Mouse (Mus musculus) retina, postnatal 1 day (tissue): ENCODE measurements around the gene Ackr2.

Experiments used
- DNase-seq: peaks from one replicate; pipeline ENCODE4 v3.0.0-alpha.2; 2012

The Ackr2 gene

DNA sequence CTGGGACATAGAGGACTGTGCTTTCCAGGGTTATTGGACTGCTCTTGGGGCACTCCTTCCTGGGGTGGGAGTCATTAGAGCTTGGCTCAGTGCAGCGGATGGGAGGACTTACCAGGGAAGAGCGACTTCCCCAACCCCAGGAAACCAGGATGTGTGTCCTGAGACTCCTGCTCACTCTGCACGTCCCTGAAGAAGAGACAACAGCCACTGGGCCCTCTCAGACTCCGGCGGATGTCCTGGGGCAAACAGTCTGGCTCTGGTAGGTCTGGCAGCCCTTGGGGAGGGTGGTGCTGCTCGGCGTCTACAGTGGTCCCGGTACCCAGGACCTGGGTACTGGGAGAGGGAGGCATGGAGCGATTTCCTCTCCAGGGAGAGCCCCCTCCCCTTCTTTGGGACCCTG is at the start of gene Ackr2:
Gene Ackr2, plus strand, starts transcription at position 111 of the 400 bp plus-strand sequence.
- no peak for DNase-seq

DNA sequence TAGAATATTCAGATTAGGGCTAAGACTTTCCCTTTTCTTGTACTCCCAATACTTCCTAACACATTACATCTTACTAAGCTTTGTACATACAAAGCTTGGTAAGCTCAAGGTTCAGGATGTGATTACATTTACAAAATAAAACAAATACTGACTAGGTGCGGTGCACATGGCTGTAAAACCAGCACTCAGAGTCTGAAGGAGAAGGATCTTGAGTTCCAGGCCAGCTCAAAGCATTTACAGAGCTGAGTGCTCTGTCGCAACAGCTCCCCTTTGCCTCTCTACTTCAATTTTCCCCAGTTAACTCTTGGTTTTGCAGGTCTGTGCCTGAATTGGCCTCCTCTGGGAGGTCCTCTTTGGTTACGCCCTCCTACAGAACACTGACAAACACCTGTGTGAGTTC is 43.9 kb upstream of the Ackr2 start:
- no peak for DNase-seq

DNA sequence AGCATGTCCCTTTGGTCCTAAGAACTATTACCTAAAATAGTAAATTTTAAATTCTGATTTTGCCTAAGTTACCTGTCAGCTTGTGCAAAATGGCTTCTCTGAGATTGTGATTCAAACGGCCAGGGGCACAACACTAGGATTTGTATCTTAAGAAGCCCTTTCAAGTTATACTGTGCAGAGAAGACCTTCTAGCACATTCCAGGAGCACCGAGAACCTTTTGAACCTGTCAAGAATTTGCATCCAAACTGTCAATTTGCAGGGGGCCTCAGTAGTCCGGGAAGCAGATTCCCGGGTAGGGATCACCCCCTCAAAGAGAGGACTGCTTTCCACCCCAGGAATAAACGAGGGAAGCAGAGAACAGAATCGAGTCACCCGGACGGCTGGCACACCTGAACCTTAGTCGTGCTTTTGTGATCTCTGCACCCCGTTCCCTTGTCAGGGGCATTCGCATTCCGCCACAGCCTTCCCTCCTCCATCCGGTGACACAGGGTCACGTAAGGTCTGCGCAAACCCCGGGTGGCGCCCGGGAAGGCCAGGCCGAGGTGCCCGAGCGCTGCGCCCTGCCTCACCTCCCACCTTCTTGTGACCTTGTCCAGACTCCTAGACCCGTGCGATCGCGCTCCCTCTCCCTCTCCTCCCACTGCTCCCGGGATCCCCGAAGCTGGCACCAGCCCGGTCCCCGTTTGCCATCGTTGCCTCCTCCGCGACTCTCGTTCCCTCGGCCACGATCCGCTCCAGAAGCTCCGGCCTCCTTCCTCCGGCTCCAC is 41.3 kb upstream of the Ackr2 start:
- no peak for DNase-seq

DNA sequence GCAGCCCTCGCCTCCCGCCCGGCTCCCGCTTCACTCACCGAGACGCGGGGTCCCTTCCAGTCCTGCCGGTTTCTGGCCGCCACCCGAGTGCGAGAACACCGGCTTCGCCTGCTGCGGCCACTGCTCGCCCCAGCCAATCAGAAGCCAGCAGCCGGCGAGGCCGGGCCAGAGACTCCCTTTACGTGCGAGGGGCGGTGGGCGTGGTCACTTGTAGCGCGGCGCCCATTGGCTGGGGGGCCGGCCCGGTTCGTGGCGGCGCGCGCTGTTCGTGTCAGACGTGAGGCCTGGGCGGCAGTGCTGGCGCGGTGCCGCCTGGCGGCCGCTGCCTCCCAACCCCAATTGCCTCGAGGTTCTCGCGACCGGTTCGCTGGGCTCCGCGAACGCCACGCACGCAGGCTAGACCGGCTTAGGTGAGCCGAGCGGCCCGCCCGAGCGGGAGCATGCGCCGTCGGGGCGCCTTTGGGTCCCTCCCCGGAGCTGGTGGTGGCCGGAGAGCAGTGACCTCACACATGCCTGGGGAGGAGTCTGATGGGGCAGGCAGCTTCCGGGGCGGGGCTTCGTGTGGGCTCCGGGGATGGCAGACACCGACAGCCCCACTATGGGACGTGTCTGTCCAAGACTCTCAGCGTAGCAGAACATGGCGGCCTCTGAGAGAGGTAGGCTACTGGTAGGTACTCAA is 40.5 kb upstream of the Ackr2 start:
- DNase-seq = peak; percentile 98

- no peak for DNase-seq
These were observed 40.0 kb upstream of the Ackr2 start, which contains the start of gene Higd1a for GRCm38 (mm10) chr9:121858153-121858488. Gene Higd1a (minus strand): TSS chr9:121858362.

DNA sequence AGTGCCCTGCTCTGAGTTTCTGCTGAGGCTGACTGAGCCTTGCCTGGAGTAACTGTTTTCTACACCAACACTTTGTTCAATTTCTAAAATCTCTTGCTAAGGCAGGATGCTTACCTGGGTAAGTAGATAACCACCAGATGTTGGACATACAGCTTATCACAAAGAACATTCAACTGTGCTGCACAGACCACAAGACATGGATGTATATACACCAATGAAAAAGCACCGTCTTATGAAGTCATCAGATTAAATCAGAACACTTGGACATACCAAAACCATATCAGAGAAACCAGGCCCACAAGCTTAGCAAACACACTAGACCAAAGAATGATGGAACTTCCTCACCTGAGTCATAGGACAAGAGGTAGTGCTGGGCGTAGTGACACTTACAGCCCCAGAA is 38.8 kb upstream of the Ackr2 start:
- DNase-seq = no peak

DNA sequence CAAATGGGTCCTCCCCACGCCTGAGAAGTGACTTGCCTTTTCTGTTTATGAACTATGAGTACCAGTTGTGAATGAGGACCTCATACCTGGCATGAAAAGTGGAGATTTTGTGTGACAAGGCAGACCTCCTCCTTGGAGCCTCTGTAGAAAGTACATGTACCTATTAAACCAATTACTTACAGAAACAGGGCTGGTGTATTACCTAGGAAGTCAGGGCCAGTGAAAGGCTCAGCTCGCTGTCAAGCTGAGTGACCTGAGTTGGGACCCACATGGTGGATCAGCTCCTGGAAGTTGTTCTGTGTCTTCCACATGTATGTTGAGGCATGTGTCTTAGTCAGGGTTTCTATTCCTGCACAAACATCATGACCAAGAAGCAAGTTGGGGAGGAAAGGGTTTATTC is 37.2 kb upstream of the Ackr2 start:
- DNase-seq = no peak

DNA sequence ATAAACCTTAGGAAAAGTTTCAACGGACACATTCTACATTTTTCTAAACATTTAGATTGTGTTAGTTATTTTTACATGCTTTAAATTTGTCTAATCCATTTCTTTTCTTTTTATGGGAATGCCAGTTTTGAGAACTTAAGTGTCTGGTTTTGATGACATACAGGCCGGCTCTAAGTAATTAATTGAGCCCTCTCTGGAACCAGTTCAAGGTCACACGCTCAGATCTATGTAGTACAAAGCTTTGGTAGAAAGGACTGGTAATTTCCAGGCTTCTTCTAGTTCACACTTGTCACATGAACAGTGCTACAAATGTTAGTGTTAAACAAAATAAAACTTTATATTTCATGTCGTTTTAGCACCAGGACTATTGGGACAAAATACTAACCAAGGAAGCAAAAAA is 33.3 kb upstream of the Ackr2 start:
- no peak for DNase-seq

DNA sequence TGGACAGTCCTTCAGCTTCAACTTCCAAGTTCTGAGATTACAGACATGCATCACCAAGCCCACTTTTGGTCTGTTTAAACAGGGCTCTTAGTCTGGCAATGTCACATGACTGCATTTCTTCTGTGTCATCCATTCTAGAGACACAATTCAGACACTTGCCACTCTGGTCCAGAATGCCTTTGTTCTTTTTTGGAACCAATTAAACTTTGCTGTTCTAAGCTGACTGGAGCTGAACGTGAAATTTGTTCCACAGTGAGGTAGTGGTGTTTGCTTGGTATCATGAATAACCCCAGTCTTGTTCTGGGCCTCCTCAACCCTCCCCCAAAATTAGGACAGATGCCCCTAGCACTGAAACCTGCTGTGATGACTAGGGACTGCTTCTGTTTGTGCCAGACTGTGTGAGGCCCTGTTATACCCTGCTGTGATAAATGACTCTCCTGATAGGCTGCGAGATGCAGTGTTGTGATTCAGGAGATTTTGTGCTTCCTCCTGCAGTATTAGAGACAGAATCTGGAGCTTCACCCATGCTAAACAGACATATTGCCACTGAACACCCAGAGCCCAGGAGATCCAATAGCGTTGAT is 32.6 kb upstream of the Ackr2 start:
- DNase-seq = peak; percentile 52

DNA sequence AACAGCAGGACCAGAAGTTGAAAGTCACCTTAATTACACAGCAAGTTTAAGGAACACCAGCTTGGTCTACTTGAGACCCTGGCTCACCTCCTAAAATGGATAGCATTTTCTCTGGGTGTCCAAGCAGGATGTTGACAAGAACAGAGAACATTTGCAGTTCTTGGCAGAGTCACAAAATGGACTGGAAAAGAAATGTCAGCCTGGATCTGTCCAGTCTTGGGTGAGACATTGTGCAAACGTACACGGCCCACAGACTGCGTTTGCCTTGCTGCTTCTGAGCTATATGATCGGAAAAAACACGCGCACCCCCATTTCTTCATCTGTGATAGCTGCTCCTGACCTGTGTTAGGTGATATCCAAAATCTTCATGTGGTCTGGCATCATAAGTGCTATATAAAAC is 30.5 kb upstream of the Ackr2 start:
- DNase-seq = no peak

DNA sequence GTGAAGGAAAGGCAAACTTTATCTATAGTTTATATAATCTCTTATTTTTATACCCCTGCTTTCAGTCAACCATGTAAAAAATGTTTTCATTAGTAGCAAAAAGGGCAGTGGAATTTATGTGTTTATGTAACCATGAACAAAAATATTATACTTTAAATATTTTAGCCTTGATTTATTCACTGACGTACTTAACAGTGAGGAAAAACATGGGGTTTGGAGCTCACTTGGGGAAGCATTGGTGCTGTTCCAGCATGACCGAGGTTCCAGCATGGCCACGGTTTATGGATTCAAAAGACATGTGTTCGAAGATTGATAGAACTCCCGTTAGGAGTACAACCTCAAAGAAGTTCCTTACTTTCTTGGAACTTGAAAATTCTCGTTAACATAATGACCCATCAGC is 29.9 kb upstream of the Ackr2 start:
- DNase-seq = no peak

GRCm38 (mm10) chr9:121869432-121869831 is 28.7 kb upstream of the Ackr2 start:
- DNase-seq = no peak

GRCm38 (mm10) chr9:121869973-121870515 is 28.1 kb upstream of the Ackr2 start:
- DNase-seq = peak; percentile 30

GRCm38 (mm10) chr9:121872062-121872683 is 26.0 kb upstream of the Ackr2 start:
- DNase-seq = no peak

- no peak for DNase-seq
These were observed 24.6 kb upstream of the Ackr2 start for GRCm38 (mm10) chr9:121873578-121873977.

DNA sequence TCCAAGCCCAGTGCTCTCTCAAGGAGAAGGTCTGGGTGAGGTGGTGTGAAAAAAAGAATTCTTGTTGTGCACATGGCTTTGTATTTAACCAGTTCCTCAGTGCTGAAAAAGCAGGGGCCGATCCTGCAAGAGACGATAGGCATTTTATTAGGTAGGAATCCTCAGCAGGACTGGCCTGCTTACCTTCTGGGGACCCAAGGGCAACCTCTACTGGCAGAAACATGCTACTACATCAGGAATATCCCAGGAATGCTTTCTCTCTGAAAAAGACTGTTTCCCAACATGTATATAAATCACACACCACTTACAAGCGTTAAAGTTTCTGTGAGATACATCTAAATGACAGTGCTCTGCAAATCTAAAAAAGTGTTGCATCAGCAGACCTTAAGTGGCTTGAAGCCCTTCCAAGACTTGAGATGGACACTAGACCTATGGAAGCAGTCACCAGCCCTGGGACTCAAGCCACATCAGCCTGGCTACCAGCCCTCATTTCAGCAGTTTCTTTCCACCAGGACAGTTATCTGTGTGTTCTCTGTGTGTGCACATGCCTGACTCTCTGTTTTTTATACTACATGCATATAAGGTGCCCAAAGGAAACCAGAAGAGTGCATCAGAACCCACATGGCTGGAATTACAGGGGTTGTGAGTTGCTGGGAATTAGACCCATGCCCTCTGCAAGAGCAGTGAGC is 21.0 kb upstream of the Ackr2 start:
- DNase-seq = peak; percentile 72

DNA sequence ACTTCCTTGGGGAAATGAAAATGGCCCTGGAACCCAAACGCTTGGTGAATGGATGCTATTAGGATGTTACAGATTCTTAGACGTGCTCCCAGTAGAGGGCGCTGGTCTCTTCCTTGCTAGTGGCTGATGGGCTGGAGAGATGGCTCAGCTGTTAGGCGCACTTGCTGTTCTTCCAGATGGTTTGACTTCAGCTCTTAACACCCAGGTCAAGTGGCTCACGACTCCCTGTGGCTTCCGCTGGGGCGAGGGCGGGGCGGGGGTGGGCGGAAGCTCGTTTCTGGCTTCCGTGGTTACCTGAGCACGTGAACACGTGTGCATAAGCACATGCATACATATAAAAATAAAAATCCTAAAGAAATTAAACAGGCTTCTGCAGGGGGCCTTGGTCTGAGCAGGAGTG is 17.3 kb upstream of the Ackr2 start:
- peak; percentile 86 for DNase-seq

DNA sequence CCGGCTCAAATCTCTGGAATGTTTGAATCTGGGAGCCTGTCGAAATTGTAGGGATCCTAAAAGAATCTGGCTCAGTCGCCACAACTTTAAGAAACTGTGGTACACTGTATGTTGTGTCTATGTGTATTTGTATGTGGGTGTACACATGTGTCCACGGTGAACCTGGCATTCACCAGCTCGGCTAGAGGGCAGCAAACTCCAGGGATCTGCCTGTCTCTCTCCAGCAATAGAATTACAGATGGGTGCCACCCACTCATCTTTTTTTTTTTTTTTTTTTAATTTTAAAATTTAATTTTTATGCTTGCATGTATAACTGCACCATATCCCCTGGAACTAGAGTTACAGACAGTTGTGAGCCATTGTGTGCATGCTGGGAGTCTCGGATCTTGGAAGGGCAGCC is 16.9 kb upstream of the Ackr2 start:
- DNase-seq = no peak

DNA sequence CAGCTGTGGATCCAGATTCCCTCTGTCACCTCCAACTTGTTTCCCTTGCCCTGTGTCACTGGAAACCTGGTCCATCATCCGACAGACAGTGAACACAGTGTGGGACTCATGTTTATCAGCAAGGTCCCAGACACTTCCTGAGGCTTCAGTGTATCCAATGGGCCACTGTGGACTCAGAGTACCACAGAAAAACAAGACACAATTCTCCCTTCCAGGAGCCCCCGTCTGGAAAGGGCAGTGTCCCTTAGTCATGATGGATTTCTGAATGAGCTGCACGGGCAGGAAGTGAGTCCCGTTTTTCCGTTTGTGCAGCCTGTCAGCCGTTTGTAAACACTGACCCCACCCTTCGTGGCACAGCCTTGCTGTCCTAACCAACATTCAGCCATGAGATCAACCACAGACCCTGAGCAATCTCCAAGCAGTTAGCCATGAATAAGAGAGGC is 16.1 kb upstream of the Ackr2 start:
- no peak for DNase-seq

DNA sequence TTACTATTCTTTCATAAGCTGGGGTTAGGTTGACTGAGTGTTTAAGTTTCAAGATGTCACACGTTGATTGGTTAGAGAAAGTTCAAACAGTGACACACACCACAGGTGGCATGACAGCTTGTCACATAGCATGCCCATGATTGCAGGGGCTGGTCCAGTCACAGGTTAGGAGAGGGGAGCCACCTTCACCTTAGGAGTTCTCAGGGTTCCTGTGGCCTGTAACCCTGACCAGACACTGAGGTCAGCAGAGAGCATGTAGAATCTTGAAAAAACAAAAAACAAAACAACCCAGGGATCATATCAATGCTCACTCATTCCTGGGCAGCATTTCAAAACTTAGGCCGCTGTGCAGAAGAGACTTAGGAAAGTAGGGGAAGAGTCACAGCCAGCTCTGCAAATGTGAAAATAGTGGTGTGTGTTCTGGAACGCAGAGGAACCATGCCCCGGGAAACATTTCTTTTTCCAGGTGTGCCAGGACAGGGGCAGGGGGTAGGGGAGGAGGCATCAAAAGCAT is 8.2 kb upstream of the Ackr2 start:
- no peak for DNase-seq

- peak; percentile 60 for DNase-seq
These were observed 7.7 kb upstream of the Ackr2 start for GRCm38 (mm10) chr9:121890441-121890941.

DNA sequence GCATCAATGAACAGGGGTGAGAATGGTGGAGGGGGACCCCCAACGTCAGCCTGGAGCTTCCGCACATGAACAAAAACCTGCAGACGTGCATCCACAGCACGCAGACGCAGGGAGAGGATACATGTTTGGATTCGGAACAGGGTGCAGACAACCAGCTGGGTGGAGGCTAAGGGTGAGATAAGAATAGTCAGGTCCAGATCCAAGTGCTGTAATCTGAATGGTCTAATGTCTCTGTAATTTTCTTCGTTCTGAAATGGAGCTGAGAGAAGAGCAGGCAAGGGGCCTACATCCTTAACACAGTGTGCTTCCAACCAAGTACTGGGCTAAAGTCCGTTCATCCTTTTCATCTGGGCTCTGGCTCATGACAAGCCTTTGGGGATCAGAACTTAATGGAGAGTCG is 6.9 kb upstream of the Ackr2 start:
- no peak for DNase-seq
